Mouse (Mus musculus) lung, postnatal 36 days (tissue): ENCODE measurements around the gene Harbi1.
"Not testable (repeated sequence)": the region's sequence is repeated elsewhere in the genome, so short reads cannot be mapped to it uniquely, and the experiment has no call there.

Experiments used
- DNase-seq: peaks from one replicate; pipeline ENCODE4 v3.0.0; 2022; ENCODE audit warnings: mixed read lengths

Harbi1 gene

GRCm38 (mm10) chr2:91718276-91718675 lies 7.6 kb downstream of the Harbi1 start:
- no peak for DNase-seq

GRCm38 (mm10) chr2:91723382-91723781 lies 12.7 kb downstream of the Harbi1 start:
- no peak for DNase-seq

GRCm38 (mm10) chr2:91723951-91724350 lies 13.3 kb downstream of the Harbi1 start:
- no peak for DNase-seq

GRCm38 (mm10) chr2:91724716-91725115 lies 14.1 kb downstream of the Harbi1 start:
- no peak for DNase-seq

- not testable (repeated sequence) for DNase-seq
These were observed 14.8 kb downstream of the Harbi1 start for GRCm38 (mm10) chr2:91725476-91725875.

- no peak for DNase-seq
These were observed 16.4 kb downstream of the Harbi1 start for GRCm38 (mm10) chr2:91727011-91727410.

- no peak for DNase-seq
These were observed 18.9 kb downstream of the Harbi1 start for GRCm38 (mm10) chr2:91729571-91729970.

- peak; percentile 93 for DNase-seq
These were observed 19.5 kb downstream of the Harbi1 start, which contains the start of gene Ambra1 for GRCm38 (mm10) chr2:91729971-91730821. TSS of gene Ambra1 (plus strand) at chr2:91730134.

- DNase-seq = no peak
These were observed 24.6 kb downstream of the Harbi1 start for GRCm38 (mm10) chr2:91735221-91735620.

- DNase-seq = no peak
These were observed 28.9 kb downstream of the Harbi1 start for GRCm38 (mm10) chr2:91739586-91739985.

- DNase-seq = no peak
These were observed 34.0 kb downstream of the Harbi1 start for GRCm38 (mm10) chr2:91744686-91745085.

- DNase-seq = peak; percentile 54
These were observed 39.2 kb downstream of the Harbi1 start for GRCm38 (mm10) chr2:91749811-91750261.
